Mouse (Mus musculus) adrenal gland, postnatal 25 days (tissue): Measurements from ENCODE around the gene Inka2. TPM values are rescaled to one million over a fixed set of nuclear protein-coding genes. Genes with fewer than 3 reads are reported as not detected.

Source experiments
- DNase-seq: peaks from one replicate; pipeline ENCODE4 v3.0.0; 2021; ENCODE audit warnings: mixed read lengths
- total RNA-seq: library from RNA; stranded (reverse); gene quantifications from 2 replicates; pipeline ENCODE4 v1.2.3, GENCODE M21; 2021

Gene Inka2
- total RNA-seq, 1 experiment from 2014 or later, result 2.3 TPM

- DNase-seq, result no peak
Observed at GRCm38 (mm10) chr3:105721681-105722201, 17.3 kb downstream of the Inka2 start.

- DNase-seq, result no peak
Observed at GRCm38 (mm10) chr3:105722510-105722909, 18.1 kb downstream of the Inka2 start.

- peak; percentile 50 for DNase-seq
Observed at GRCm38 (mm10) chr3:105726037-105726436, 21.6 kb downstream of the Inka2 start.

- DNase-seq, result no peak
Observed at GRCm38 (mm10) chr3:105732360-105732759, 28.0 kb downstream of the Inka2 start.

- DNase-seq, result no peak
Observed at GRCm38 (mm10) chr3:105733538-105733937, 29.1 kb downstream of the Inka2 start.

- no peak for DNase-seq
Observed at GRCm38 (mm10) chr3:105735285-105735684, 30.9 kb downstream of the Inka2 start.

- no peak for DNase-seq
Observed at GRCm38 (mm10) chr3:105736148-105736547, 31.7 kb downstream of the Inka2 start.

GRCm38 (mm10) chr3:105737070-105737469 is 32.7 kb downstream of the Inka2 start:
- DNase-seq, result no peak

GRCm38 (mm10) chr3:105737666-105738065 is 33.3 kb downstream of the Inka2 start:
- DNase-seq, result no peak

- no peak for DNase-seq
Observed at GRCm38 (mm10) chr3:105746542-105746941, 42.1 kb downstream of the Inka2 start.

- no peak for DNase-seq
Observed at GRCm38 (mm10) chr3:105750810-105751209, 46.4 kb downstream of the Inka2 start.

- no peak for DNase-seq
Observed at GRCm38 (mm10) chr3:105754184-105754583, 49.8 kb downstream of the Inka2 start.

- DNase-seq, result no peak
Observed at GRCm38 (mm10) chr3:105755123-105755522, 50.7 kb downstream of the Inka2 start.

- no peak for DNase-seq
Observed at GRCm38 (mm10) chr3:105756505-105756904, 52.1 kb downstream of the Inka2 start.

GRCm38 (mm10) chr3:105757323-105758083 is 53.1 kb downstream of the Inka2 start:
- no peak for DNase-seq

GRCm38 (mm10) chr3:105758098-105758497 is 53.7 kb downstream of the Inka2 start:
- no peak for DNase-seq

GRCm38 (mm10) chr3:105758658-105759057 is 54.3 kb downstream of the Inka2 start:
- no peak for DNase-seq

- no peak for DNase-seq
Observed at GRCm38 (mm10) chr3:105760063-105760462, 55.7 kb downstream of the Inka2 start.

- DNase-seq, result no peak
Observed at GRCm38 (mm10) chr3:105763132-105763851, 58.9 kb downstream of the Inka2 start.

- DNase-seq, result no peak
Observed at GRCm38 (mm10) chr3:105768529-105768928, 64.1 kb downstream of the Inka2 start.

- DNase-seq, result no peak
Observed at GRCm38 (mm10) chr3:105769380-105769779, 65.0 kb downstream of the Inka2 start.
